Mouse (Mus musculus) adrenal gland, adult 8-10 months (tissue): ENCODE data around the gene Siva1. TPM values are rescaled to one million over a fixed set of nuclear protein-coding genes. Genes with fewer than 3 reads are reported as not detected.

Experiments used
- DNase-seq: peaks from one replicate; pipeline ENCODE4 v3.0.0; 2022
- total RNA-seq, 4 experiments: library from RNA; stranded (reverse); gene quantifications; 2 replicates each; pipeline ENCODE4 v1.2.4; 2022

Gene Siva1
- 10 to 100 TPM; 37.0 to 73.9 (median 51.5) TPM for total RNA-seq

DNA sequence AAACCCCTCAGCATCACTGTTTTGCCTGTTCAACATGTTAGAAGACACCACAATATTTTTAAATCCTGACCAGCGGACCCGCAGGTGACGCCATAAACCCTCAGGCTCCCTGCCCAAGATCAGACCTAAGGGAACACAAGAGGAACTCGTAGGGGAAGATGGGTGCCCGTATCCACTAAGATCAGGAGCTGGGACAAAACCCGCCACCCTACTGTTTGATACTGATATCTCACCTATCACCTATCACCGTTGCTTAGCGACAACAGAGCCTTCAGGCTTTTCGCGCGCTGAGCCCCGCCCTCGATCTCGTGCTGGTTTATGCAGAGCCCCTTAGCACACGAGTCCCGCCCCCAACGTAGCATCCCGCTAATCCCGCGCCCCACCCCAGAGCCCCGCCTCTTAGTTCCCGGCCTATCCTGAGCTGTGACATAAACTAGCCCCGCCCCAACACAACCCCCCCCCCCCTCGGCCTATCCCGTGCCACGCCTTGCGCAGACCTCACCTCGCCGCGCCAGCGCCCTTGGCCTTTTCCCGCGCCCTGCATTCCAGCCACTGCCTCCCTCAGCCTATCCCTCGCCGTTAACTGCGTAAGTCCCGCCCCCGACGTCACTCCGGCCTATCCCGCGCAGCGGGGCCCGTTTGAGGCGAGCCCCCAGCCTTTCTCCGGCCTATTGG lies at the start of gene Siva1:
Gene Siva1 (plus strand): TSS at position 500 of the 675 bp plus-strand sequence.
- peak; percentile 99 for DNase-seq

DNA sequence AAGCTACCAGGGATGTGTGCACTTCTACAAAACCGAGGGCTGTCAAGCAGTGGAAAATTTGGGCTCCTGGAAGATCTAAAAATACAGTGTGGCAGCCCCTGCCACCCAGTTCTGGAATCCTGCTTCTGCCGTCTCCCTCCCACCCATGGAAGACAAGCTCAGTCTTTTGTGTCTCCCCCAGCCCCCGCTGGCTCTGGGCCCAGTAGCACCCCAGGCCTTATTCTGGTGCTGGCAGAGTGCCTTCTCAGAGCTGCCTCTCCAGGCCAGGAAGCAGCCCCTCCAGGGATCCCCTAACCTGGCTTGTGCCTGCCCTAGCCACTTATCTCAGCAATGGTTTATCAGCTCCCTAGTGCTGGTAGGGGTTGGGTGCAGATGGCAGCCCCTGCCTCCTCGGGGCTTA lies 49.5 kb upstream of the Siva1 start:
- no peak for DNase-seq

DNA sequence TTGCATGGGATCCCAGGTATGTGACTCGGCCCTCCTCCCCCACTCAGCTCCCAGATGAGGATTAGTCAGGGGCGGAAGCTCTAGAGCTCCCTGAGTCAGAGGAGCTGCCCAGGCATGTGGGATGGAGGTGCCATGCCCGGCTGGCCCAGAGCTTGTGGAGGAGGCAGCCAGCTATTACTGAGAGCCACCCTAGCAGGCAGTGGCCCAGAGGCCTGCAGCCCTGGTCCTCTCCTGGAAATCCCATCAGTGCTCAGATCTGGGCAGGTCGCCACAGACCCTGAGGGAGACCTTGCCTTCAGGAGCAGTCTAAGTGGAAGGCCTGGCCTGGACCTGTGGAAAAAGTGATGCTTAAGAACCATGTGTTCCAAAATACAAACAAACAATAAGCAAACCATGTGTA lies 48.9 kb upstream of the Siva1 start:
- no peak for DNase-seq

DNA sequence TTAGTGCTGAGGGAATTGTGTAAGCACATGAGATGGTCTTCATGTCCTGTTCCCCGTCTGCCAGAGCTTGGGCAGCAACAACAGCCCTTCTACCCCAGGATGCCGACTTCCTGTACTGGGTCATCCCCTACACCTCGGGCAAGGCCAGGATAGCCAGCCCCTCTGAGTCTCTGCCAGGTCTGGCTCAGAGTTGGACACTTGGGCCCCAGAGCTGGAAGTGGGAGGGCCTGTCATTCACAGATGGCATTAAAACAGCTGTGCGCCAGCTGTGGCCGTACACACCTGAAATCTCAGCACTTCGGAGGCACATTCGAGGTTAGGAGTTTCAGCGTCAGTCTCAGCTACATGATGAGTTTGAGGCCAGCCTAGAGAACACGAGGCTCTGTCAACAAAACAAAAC lies 48.0 kb upstream of the Siva1 start:
- DNase-seq: no peak

DNA sequence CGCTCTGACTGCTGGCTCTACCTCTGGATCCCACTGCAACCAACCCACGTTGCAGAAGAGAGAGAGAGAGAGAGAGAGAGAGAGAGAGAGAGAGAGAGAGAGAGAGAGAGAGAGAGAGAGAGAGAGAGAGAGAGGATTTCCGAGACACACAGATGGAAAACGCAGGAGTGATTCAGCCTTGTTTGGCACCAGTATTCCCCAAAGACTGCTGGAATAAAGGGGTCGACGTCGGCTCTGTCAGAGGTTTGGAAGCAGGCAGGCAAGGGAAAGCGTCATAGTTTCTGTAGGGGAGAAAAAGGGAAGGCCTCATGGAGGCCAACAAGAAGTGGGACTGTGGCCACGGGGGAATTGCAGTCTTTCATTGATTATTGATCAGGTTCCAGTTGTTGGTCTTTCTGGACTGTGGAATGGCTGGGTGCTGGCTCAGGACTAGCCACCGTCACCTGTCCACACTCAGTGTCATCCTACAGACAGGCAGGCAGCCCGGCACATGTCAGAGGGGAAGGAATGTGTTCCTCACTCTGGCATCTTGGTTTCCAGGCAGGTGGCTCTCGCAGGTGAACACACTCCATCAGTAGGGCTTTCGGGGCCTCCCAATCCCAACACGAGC lies 47.5 kb upstream of the Siva1 start:
- no peak for DNase-seq

DNA sequence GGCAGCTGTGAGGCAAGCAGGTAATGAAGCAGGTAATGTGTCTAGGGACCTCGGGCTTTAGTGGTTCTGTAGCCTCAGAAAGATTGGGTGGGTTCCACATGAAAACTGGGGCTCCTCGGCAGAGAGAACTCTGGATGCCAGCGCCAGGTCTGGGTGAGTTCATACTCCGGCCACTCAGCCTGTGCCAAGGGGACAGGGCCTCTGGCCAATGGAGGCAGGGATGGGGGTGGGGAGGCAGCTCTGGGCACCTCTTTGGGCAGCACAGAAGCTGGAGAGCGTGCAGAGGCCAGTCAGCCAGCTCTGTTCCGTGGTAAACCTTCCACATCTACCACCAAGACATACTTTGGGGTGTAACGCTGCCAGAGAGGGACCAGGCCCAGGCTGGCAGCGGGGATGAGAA lies 46.9 kb upstream of the Siva1 start:
- no peak for DNase-seq

DNA sequence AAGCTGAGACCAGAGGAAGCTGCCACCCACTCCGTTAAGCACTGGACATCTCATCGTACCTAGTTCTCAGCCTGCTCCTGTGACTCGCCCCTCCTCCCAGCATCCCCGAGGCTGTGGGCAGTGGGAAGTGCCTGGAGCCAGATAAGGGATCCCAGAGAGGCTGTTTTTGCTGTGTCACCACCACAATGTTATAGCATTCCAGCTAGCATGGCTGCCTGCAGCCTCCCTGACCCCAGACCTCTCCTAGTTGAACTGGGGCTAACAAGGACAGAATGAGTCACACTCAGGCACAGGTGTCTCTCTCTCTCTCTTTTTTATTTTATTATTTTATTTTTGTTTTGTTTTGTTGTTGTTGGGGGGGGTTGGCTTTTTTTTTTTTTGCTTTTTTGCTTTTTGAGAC lies 45.3 kb upstream of the Siva1 start:
- DNase-seq: no peak

DNA sequence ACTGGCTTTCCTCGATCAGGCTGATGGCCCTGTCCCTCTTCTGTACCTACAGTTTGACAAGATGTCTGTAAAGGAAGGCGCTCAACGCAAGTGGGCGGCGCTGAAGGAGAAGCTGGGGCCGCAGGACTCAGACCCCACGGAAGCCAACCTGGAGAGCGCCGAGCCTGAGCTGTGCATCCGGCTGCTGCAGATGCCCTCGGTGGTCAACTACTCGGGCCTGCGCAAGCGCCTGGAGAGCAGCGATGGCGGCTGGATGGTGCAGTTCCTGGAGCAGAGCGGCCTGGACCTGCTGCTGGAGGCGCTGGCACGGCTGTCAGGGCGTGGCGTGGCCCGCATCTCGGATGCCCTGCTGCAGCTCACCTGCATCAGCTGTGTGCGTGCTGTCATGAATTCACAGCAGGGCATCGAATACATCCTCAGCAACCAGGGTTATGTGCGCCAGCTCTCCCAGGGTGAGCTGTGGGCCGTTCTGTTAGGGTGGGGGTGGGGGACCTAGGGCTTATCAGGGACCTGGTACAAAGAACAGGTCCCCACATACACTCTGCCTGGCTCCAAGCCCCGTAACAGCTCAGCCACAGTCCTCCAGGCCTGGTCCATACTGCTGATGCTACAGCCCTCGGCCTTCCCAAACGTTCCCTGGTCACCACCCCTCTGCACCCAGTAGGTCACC lies 44.4 kb upstream of the Siva1 start:
- DNase-seq: no peak

DNA sequence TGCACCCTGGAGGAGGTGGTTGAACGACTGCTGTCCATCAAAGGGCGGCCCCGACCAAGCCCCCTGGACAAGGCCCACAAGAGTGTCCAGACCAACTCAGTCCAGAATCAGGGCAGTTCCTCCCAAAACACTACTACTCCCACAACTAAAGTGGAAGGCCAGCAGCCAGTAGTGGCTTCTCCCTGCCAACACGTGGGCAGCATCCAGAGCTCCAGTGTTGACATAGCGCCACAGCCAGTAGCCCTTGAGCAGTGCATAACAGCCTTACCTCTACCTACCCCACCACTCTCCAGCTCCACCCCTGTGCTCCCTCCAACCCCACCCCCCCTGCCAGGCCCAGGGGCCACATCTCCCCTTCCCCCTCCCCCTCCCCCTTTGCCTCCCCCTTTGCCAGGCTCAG lies 40.5 kb upstream of the Siva1 start:
- no peak for DNase-seq

DNA sequence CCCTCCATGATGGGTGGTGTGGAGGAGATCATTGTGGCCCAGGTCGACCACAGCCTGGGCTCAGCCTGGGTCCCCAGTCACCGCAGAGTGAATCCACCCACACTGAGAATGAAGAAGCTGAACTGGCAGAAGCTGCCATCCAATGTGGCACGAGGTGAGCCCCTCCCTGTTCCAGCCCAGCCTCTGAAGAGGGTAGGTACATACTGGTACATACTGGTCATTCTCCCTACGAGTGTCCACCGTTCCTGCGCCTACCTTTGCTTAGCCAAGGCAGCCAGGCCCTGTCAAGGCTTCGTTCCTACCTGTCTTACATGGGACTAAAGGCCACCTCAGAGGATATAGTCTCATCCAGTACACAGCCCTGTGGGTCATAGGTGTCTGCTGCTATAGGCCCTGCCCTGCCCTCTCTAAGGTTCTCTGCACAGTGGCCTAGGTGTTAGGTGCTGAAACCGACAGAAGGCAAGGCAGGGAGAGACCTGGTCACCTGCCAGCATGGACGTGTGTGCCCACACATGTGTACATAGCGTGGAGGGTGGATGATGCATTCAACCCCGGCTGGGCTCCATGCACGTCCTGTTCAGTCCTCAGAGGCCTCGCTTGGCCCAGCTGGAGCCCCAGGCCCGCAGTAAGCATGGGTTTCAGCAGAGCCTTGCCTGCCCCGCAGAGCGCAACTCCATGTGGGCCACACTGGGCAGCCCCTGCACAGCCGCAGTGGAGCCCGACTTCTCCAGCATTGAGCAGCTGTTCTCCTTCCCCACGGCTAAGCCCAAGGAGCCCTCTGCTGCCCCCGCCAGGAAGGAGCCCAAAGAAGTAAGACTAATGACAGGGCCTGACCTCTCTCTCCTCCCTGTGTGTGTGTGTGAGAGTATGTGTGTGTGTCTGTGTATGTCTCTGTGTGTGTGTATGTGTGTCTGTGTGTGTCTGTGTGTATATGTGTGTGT lies 39.5 kb upstream of the Siva1 start:
- DNase-seq: no peak

DNA sequence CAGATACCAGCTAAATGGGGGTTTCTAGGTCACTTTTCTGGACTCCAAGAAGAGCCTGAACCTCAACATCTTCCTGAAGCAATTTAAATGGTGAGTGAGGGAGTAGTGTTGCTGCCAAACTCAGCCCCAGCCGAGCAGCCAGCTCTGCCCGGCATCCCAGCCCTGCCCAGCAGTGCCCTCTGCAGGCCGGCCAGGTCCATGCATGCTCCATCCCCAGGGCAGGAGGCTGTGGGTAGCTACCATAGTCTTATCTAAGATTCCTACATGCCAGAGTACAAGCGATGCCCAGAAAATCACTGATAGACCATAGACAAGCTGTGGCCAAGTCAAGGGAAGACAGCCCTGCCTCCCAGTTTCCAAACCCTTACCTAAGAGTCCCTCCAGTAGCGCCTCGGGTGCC lies 38.7 kb upstream of the Siva1 start:
- DNase-seq: peak; percentile 61

DNA sequence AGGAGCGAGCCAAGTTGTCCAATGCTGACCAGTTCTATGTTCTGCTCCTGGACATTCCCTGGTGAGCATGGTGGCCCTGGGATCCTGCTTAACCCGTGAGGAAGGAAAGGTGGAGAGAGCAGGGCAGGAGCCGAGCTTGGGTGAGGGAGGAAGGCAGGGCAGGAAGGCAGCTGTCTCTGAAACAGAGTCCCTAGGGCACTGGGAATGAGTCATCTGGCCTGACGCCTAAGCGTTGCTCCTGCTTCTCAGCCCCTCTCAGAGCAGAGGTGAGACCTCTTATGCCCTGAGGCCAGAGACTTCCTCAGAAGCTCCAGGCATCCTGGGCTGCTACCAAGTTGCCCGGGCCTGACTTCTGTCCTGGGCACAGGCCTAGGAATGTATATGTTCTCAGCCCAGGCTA lies 37.5 kb upstream of the Siva1 start:
- DNase-seq: no peak

DNA sequence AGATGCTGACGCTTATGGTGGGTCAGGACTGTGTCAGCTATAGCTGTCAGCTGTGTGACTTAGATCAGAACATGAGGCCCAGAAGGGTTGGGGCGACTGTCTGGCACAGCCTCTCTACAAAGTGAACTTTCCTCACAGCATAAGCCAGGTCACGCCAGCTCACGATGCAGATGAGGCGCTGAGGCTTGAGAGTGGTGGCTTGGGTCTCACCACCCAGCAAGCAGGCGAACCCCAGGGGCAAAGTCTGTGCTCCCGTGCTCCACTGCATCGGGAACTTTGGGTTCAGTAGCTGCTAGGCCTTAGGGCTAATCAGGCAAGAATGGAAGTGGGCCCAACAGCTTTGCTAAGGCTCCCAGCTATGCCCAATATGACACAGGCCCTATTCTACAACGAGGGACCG lies 35.4 kb upstream of the Siva1 start:
- DNase-seq: no peak

DNA sequence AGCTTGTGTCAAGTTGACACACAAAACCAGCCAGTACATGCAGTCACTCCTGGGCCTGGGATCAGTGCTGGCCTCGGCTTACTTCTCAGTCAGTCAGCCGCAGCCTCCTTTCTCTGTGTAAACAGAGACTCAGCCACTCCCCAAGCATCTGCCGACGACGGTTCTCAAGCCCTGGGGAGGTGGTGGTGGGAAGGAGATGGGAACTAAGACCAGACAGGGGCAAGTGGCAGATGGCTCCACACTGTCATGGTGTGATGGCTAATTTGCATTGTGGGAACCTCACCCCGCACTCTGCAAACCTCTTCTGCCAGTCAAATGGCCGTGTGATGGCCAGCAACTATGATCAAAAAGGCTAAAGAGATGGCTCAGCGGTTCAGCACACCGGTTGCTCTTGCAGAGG lies 27.8 kb upstream of the Siva1 start:
- no peak for DNase-seq

DNA sequence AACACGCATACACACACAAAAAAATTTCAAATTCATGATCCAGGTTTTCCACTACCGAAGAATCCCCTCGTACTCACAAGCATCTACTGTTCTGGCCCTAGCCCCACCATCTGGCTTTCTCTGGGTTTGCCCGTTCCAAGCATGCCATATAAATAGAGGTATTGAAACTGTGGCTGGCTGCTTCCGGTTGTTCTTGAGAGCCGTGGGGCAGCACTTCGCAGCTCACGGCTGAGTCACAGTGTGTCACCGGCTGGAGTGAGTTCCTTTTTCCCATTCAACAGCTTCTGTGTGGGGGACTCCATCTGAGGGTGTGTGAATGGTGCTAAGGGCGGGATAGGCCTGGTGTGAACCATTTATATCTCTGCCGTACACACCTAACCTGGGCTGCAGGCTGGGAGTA lies 27.3 kb upstream of the Siva1 start:
- DNase-seq: no peak

DNA sequence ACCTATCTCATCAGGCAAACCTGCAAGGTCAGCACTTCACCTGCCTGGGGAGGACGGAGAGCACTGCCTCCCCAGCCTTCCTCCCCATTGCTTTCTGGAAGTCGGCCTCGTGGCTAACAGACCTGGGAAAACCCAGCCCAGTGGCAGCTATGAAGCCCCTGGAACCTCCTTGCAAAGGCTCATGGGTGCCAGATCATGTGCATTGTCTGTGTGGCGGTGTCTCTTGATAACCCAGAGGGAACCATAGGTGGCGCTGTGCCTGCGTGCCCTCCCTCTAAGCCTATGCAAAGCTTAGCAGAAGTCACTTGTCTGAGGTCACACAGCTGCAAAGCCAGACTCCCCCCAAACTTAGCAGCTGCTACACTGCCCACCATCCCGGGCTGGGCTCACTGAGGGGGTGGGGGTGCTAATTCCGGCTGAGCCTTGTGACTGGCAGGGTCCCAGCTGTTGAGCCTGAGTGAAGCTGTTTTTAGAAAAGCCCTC lies 26.5 kb upstream of the Siva1 start:
- DNase-seq: no peak

DNA sequence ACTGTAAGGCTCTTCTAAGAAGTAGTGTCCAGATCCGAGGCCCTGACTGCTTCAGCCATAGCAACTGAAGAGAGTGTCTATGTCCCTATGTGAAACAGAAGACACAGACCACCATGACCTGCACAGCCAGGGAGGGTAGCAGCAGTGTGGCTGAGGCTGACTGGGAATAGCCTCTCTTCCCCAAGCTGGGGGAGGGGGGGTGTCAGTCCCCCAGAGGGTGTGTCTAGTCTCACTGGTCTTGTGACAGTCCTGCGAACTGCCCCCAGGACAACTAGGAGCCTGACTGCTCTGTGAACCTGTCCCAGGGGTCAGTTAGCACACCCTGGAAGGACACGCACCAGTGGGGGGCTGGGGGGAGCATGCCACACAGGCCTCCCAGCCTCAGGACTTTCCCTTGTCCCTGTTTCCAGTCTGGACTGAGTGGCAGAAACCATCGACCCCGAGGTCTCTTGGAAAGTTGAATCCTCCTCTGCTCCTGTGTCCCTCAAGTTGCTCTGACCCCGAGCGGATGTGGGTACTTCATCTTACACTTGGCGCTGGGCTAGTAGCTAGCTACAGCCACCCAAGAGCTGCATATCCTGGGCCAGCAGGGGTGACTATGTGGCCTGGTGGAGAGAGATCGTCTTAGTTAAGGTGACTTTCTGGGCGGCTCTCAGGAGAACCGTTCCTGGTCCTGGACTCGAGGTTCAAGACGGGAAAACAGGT lies 25.3 kb upstream of the Siva1 start:
- no peak for DNase-seq

DNA sequence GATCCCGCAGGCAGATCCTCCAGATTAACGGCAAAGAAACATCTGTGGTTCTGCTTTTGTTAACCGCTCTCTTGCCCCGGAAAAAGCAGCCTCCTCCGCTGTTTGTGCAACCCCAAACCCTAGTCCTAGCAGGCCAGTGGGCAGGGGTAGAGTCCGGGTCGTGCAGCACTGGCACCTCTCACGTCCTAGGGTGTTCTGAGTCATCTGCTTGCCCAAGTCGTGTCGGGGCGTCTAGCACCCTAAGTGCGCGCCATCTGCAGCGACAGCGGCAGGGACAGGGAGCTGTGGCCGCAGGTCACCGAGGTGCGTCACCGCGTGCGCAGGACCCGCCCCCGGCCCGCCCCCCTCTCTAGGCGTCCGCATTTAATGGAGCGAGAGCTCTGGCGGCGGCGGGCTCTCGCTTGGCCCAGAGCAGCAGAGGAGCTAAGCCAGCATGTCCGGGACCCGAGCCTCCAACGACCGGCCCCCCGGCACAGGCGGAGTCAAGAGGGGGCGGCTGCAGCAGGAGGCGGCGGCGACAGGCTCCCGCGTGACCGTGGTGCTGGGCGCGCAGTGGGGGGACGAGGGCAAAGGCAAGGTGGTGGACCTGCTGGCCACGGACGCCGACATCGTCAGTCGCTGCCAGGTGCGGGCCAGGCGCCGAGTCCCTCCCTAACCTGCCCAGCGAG lies 24.7 kb upstream of the Siva1 start, which contains the start of gene Adssl1:
Gene Adssl1 (plus strand): TSS at position 360 of the 668 bp plus-strand sequence.
- no peak for DNase-seq

DNA sequence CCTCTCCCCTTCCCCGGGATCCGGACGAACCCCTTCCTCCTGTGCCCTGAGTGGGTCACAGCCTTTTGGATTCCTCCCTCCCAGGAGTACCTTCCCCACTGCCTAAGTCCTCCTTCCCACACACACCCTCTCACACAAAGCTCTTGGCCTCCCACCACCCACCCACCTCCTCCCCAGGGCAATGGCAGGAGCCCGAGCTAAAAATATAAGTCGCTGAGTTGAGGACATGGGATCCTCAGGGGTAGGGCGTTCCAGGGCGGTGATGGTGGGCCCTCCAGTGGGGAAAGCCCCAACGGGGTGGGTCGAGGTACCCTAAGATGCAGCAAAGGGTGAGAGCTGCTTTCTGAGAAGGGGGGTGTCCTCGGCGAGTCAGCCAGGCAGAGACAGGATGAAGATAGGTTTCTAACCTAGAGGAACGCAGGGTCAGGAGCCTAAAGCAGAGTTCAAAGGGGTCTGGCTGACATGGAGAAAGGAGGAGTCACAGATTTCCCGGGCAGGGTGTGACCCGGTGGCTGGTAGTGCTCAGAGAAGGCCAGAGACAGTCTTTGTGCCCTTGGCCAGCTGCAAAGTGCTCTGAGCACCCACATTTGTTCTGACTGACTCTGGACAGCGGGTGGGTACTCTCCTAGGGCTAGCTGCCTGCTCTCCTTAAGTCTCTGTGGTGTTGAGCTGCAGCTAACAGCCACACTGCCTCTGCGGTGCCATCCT lies 24.0 kb upstream of the Siva1 start:
- DNase-seq: no peak

DNA sequence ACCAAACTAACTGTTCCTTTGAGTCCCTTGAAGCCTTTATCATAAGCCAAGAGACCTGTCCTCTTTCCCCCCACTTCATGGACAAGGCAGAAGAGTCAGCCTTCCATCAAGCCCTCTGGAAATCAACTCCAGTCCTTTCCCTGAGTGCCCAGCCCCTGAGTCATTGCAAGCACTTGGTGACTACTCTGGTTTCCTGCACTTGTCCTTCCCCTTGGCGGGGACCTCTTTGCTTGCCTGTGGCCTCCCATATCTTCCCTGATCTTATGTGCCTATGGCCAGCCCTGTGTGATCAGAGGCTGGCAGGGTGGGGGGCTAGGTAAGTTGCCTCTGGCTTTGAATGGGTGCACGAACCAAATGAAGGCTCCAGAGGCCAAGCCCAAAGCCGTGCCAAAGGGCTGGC lies 22.6 kb upstream of the Siva1 start:
- DNase-seq: no peak

DNA sequence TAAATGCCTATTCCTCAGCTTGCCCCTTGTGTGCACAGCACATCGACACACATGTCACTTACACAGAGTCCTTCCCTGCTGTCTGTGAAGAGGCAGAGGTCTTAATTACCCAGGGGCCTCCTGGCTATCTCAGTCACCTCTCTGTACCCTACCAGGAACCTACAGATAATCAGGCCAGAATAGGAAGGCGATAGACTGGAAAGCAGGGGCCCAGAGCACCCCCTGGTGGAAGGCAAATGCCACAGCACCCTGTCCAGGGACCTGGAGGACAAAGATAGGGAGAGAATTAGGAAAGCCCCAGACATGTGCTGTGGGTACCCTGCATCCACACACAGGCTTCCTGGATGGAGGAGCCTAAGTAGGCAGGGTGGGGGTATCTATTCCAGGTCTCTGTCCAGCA lies 20.7 kb upstream of the Siva1 start:
- DNase-seq: no peak
